In genomic region chr6:28836600-28836999, GRCm38 (mm10) we compare ENCODE assay signal across 20 mouse cellular contexts. TPM values are rescaled to one million over a fixed set of nuclear protein-coding genes. Genes with fewer than 3 reads are reported as not detected.
DNase-seq lines count a peak whose midpoint lies in the region; ATAC-seq and TF ChIP-seq lines count a peak whose summit lies in the region.
"Had no signal": no experiment of that assay in that cellular context is flagged by ENCODE, and none has a peak within 500 bp of the region (broad histone marks: within the 10 kb centered on the region; RNA-seq: fewer than 3 reads in every experiment).

No protein-coding gene starts in this region.

- H3K4me3 ChIP-seq in forebrain, embryonic 14.5 days (ENCODE audit: low read depth, low read length) = no peak overlapping the region
- no peak overlapping the region for H3K4me3 ChIP-seq in forebrain, embryonic 10.5 days
- H3K4me3 ChIP-seq in layer of hippocampus, adult 2 months = no peak overlapping the region
- no peak overlapping the region for H3K4me3 ChIP-seq in limb, embryonic 10.5 days
- H3K4me3 ChIP-seq: embryonic facial prominence, embryonic 10.5 days; erythroblast, embryonic 14.5 days; heart, embryonic 12.5 days; neural tube, embryonic 13.5 days had no signal

- H3K9me3 ChIP-seq in forebrain, embryonic 14.5 days (replicated peaks; ENCODE audit: control insufficient read depth, low read length) = no peaks in the 10 kb centered on the region
- H3K9me3 ChIP-seq in forebrain, embryonic 10.5 days = no peaks in the 10 kb centered on the region
- H3K9me3 ChIP-seq in limb, embryonic 10.5 days (replicated peaks) = no peaks in the 10 kb centered on the region
- H3K9me3 ChIP-seq: embryonic facial prominence, embryonic 10.5 days; heart, embryonic 12.5 days; neural tube, embryonic 13.5 days had no signal

- no peak overlapping the region for H3K9ac ChIP-seq in forebrain, embryonic 14.5 days (ENCODE audit: low read length)
- H3K9ac ChIP-seq: heart, embryonic 12.5 days; neural tube, embryonic 13.5 days had no signal

- no peaks in the 10 kb centered on the region for H3K27me3 ChIP-seq in forebrain, embryonic 14.5 days (replicated peaks; ENCODE audit: control insufficient read depth, insufficient read depth, low read length)
- peaks cover 36% of the 10 kb centered on the region for H3K27me3 ChIP-seq in forebrain, embryonic 10.5 days (ENCODE audit: poor library complexity, severe bottlenecking)
- peaks cover 40% of the 10 kb centered on the region for H3K27me3 ChIP-seq in limb, embryonic 10.5 days (ENCODE audit: low read depth, poor library complexity, severe bottlenecking)
- H3K27me3 ChIP-seq: neural tube, embryonic 13.5 days had no signal

- DNase-seq in forebrain, embryonic 14.5 days (ENCODE audit: low spot score) = peak; percentile 57
- no peak for DNase-seq in forebrain, embryonic 10.5 days (ENCODE audit: extremely low spot score, low spot score)
- DNase-seq in layer of hippocampus, adult 2 months (ENCODE audit: low spot score in 2 of 2) = no peak
- DNase-seq in layer of hippocampus, adult 8-10 months (ENCODE audit: low spot score in 2 of 2) = no peak
- DNase-seq in 3T3-L1 (ENCODE audit: low read depth, low spot score) = peak; percentile 37
- DNase-seq in adipocyte (ENCODE audit: low spot score) = peak; percentile 57
- no peak for DNase-seq in limb, embryonic 10.5 days (ENCODE audit: low spot score)
- DNase-seq: adrenal gland, postnatal 25 days; cerebellum, postnatal 14 days; gastrocnemius, postnatal 14 days; kidney, adult 11 months; kidney, postnatal 36 days; layer of hippocampus, postnatal 36 days; spleen, adult 18-20 months; thymus, postnatal 25 days had no signal

- no peak overlapping the region for H3K27ac ChIP-seq in forebrain, embryonic 14.5 days (ENCODE audit: low read depth, low read length)
- no peak overlapping the region for H3K27ac ChIP-seq in forebrain, embryonic 10.5 days
- peak overlapping the region; percentile 46; the same call in 1 of the 2 replicates for H3K27ac ChIP-seq in layer of hippocampus, adult 2 months
- no peak overlapping the region for H3K27ac ChIP-seq in limb, embryonic 10.5 days
- H3K27ac ChIP-seq: embryonic facial prominence, embryonic 10.5 days; neural tube, embryonic 13.5 days had no signal

- peaks cover 12% of the 10 kb centered on the region for H3K4me1 ChIP-seq in forebrain, embryonic 14.5 days (ENCODE audit: control insufficient read depth, insufficient read depth, low read length)
- peaks cover 50% of the 10 kb centered on the region for H3K4me1 ChIP-seq in forebrain, embryonic 10.5 days
- peaks cover 25% of the 10 kb centered on the region for H3K4me1 ChIP-seq in limb, embryonic 10.5 days

- no peaks in the 10 kb centered on the region for H3K36me3 ChIP-seq in forebrain, embryonic 14.5 days (ENCODE audit: control insufficient read depth, insufficient read depth, low read length)
- no peaks in the 10 kb centered on the region for H3K36me3 ChIP-seq in forebrain, embryonic 10.5 days (replicated peaks)
- H3K36me3 ChIP-seq in limb, embryonic 10.5 days = no peaks in the 10 kb centered on the region
- H3K36me3 ChIP-seq: embryonic facial prominence, embryonic 10.5 days; heart, embryonic 12.5 days; neural tube, embryonic 13.5 days had no signal

- H3K4me2 ChIP-seq in forebrain, embryonic 14.5 days (ENCODE audit: low read length) = no peak overlapping the region
- H3K4me2 ChIP-seq: heart, embryonic 12.5 days; neural tube, embryonic 13.5 days had no signal

- peak; percentile 88 for TF ChIP-seq CTCF in layer of hippocampus, adult 2 months (conservative IDR thresholded peaks at IDR 0.05)

- no peak for ATAC-seq in forebrain, embryonic 14.5 days
- no peak for ATAC-seq in megakaryocyte progenitor cell, adult 5-6 weeks (replicated peaks; ENCODE audit: poor library complexity)

RNA-seq across cellular contexts. Expression of gene Lrrc4, which starts 5.1 kb away (rescaled TPM):
- 5.8 and 7.6 TPM in 2 replicates for polyA plus RNA-seq in forebrain, embryonic 14.5 days (2014; fragmentation: Nextera tagmentation; extraction: Ambion mirVana)
- 1.8 and 2.0 TPM in 2 replicates for polyA plus RNA-seq in forebrain, embryonic 10.5 days (2016; fragmentation: Nextera tagmentation; extraction: Ambion mirVana)
- total RNA-seq in layer of hippocampus, adult 2 months (2021) = 10 to 100 TPM; 96.2 to 98.8 TPM
- total RNA-seq in layer of hippocampus, adult 8-10 months (2022) = 10 to 100 TPM; 89.1 to 97.1 (median 91.5) TPM
- not detected in 2 replicates for total RNA-seq in megakaryocyte progenitor cell, adult 5-6 weeks (2015)
- total RNA-seq in megakaryocyte progenitor cell, adult 5-6 weeks (2017) = 0.61 TPM in 1 of 2 replicates, not detected in the other
- 0.16 and 0.36 TPM in 2 replicates for polyA plus RNA-seq in limb, embryonic 10.5 days (2016; fragmentation: Nextera tagmentation; extraction: Ambion mirVana)
- polyA plus RNA-seq: erythroblast, embryonic 14.5 days had no signal

Comparison
In these comparisons a context has a peak if more than half of its experiments do, and no peak if none do; other contexts are left out.
1. DNase-seq: peak in forebrain, embryonic 14.5 days (single experiment), 3T3-L1 (single experiment) and adipocyte (single experiment); none in forebrain, embryonic 10.5 days (single experiment), layer of hippocampus, adult 2 months (0 of 2), layer of hippocampus, adult 8-10 months (0 of 2) and limb, embryonic 10.5 days (single experiment).
2. RNA of gene Lrrc4, which starts 5.1 kb away (total RNA-seq): 96.2 to 98.8 TPM in layer of hippocampus, adult 2 months and 89.1 to 97.1 TPM in layer of hippocampus, adult 8-10 months; 0.61 TPM in megakaryocyte progenitor cell, adult 5-6 weeks; every median in the first group is over 10 times any median in the second.